Mouse (Mus musculus): ENCODE measurements around the gene Tenm2. TPM values are rescaled to one million over a fixed set of nuclear protein-coding genes. Genes with fewer than 3 reads are reported as not detected.

Tenm2 gene
- total RNA-seq, 2 experiments from 2014 or later = 73.5 to 92.9 TPM

DNA sequence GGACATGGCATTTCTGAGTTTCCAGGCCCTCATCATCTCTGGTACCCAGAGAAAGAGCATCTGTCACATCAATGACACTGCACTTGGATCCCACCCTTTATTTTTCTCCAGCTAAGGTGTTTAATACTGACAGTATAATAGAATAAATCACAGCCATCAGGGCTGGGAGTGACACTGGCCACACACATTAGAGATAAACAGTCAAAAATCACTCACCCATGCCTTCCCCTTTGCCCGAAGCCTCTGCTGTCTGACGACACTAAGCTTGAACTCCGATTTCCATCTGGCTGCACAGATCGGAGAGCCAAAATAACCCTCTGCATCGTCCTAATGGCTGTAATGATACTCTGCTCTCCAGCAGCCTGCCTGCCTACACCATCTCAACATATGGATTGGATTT lies 305.9 kb downstream of the Tenm2 start:
- no peak for DNase-seq (ENCODE audit: low spot score in 2 of 2)
- intact Hi-C loops (cut with DNase I) = no loop called here

- intact Hi-C loops (cut with DNase I) = no loop called here
- peak in 1 of 2 experiments; percentile 48 for DNase-seq (ENCODE audit: low spot score in 2 of 2)
Measured at GRCm38 (mm10) chr11:36926705-36927406, 308.9 kb downstream of the Tenm2 start.

DNA sequence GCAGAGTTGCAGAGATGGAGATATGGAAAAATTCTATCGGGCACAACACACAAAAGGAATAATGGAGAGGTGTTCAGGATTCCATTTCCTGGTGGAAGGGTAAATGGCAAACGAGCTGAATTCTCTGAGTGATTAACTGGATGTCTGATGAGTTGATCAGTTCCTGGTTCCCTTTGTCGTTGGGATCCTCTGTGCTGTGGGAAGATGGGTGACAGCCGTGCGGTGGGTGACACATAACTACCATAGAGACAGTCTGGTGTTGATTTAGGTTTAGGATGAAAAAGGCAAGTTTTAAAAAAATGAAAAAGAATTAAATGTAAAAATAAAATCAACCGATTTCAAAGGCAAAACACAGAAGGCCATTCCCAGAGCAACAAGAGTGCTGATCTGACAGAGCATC lies 316.5 kb downstream of the Tenm2 start:
- intact Hi-C loops (cut with DNase I) = no loop called here

GRCm38 (mm10) chr11:36911406-36911805 lies 324.4 kb downstream of the Tenm2 start:
- DNase-seq (ENCODE audit: low spot score in 2 of 2) = no peak
- intact Hi-C loops (cut with DNase I) = no loop called here

More for the DNA sequence above, 316.5 kb downstream of the Tenm2 start:
- peak in 1 of 2 experiments; percentile 20 for DNase-seq (ENCODE audit: low spot score in 2 of 2)

- intact Hi-C loops (cut with DNase I) = no loop called here
- DNase-seq (ENCODE audit: low spot score in 2 of 2) = peak in 1 of 2 experiments; percentile 53
Measured at GRCm38 (mm10) chr11:36909036-36909435, 326.7 kb downstream of the Tenm2 start.

DNA sequence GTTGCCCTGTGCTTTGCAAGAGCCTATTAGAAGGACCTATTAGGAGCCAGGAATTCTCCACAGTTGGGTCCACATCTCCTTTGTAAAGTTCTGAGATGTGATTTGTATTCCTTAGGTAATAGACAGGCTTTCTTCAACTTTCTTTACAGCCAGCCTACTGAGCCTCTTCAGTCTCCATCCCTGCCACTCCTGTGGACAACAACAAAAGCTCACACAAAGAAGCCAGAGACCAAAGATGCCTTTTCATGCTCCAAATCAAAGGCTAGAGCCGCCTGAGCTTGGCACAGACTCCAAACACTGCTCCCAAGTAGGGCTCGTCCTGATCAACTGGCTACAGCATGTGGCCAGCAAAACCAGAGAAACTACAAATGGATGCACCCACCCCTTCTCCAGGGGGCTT lies 333.5 kb downstream of the Tenm2 start:
- no peak for DNase-seq (ENCODE audit: low spot score in 2 of 2)
- intact Hi-C loops (cut with DNase I) = no loop called here

DNA sequence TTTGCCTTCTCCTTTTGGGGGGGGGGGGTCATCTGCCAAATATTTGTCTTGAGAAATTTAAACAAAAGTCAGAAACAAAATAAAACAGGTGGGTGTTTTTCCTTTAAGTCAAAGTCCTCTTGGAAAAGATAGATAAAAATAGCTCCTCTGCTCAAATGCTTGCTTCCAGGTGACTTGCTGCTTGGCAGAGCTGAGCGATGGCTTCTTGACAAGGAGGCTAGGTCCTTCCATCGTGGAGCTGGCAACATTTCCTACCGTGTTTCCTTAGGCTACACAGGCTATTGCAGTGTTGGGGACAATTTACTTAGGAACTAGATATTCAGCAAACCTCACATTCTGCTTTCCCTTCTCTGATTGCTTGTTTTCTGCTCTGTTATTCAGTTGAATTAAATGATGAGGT lies 342.7 kb downstream of the Tenm2 start:
- intact Hi-C loops (cut with DNase I) = no loop called here
- no peak for DNase-seq (ENCODE audit: low spot score in 2 of 2)

GRCm38 (mm10) chr11:36891106-36891505 lies 344.7 kb downstream of the Tenm2 start:
- no peak for DNase-seq (ENCODE audit: low spot score in 2 of 2)

GRCm38 (mm10) chr11:36887490-36887889 lies 348.3 kb downstream of the Tenm2 start:
- intact Hi-C loops (cut with DNase I) = no loop called here

More at GRCm38 (mm10) chr11:36891106-36891505, 344.7 kb downstream of the Tenm2 start:
- intact Hi-C loops (cut with DNase I) = no loop called here

DNA sequence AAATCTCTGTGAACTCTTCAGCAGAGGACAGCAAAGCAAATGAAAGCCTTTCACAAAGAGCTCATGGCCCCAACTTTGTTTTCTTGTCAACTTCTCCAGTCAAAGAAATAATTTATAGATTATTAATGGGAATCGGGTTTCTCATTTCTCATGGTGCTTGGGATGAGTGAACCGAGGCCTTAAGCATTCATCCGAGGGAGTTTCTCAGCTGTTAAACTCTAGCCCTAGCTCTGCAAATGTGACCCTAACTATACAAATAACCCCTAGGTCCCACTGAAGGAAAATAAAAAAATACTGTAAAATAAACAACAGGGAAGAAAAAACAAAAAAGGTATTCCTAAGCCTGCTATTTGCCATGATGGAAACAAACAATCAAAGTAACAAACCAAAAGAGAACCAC lies 349.6 kb downstream of the Tenm2 start:
- intact Hi-C loops (cut with DNase I) = no loop called here
- no peak for DNase-seq (ENCODE audit: low spot score in 2 of 2)

More at GRCm38 (mm10) chr11:36887490-36887889, 348.3 kb downstream of the Tenm2 start:
- DNase-seq (ENCODE audit: low spot score in 2 of 2) = no peak

DNA sequence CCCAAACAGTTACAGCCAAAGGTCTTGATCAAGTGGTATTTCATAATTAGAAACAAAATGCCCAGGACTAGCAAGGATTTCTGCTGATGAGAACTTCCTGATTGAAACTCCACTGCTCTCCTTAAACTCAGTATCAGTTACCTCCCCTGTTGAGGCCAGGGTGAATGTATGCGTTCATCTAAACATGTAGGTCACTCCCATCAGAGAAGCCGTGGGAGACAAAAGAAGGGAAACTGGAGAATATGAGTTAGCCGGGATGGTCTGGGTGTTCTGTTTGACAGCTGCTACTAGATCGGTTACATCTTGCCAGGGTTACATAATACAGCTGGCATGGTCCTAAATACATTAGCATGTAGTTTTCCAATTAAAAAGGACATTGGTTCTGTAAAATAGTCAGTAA lies 362.8 kb downstream of the Tenm2 start:
- peak in 1 of 2 experiments; percentile 19 for DNase-seq (ENCODE audit: low spot score in 2 of 2)
- intact Hi-C loops (cut with DNase I) = no loop called here

DNA sequence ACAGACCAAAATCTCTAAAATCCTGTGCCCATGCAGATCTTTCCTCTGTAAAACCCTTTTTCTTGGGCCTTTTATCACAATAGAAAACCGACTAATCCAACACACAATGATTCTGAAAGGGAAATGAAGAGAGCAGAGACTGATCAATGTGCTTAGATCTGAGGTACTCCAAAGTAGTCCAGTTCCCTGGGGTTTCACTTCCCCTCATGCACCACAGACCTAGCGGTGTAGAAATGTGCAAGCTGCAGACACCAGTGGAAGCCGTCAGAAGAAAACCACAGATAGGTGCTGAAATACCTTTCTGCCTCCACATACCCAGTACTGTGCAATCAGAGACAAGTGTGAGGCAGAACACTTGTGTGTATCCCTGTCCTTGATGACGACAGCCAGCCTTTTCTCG lies 365.2 kb downstream of the Tenm2 start:
- no peak for DNase-seq (ENCODE audit: low spot score in 2 of 2)
- intact Hi-C loops (cut with DNase I) = no loop called here

DNA sequence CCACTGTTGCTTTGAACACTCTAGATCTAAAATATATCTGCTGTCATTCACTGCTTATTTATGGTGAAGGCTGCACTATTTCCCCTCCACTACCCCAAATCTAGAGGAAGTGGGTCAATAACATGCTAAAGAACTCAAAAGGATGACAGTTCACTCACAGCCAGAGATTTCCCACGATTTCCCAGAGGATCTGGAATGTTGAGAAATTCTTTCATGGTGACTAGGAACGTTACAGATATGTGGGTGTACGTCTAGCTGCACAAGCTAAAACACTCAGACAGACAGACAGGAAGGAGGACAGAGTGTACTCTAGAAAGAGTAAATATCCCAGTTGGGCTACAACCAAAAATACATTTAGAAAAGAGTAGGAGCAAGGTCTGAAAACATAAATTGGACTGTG lies 384.1 kb downstream of the Tenm2 start:
- intact Hi-C loops (cut with DNase I) = no loop called here

GRCm38 (mm10) chr11:36847451-36847850 lies 388.3 kb downstream of the Tenm2 start:
- intact Hi-C loops (cut with DNase I) = no loop called here
- DNase-seq (ENCODE audit: low spot score in 2 of 2) = no peak

More for the DNA sequence above, 384.1 kb downstream of the Tenm2 start:
- DNase-seq (ENCODE audit: low spot score in 2 of 2) = peak in 1 of 2 experiments; percentile 5

GRCm38 (mm10) chr11:36832855-36833254 lies 402.9 kb downstream of the Tenm2 start:
- DNase-seq (ENCODE audit: low spot score in 2 of 2) = no peak
- intact Hi-C loops (cut with DNase I) = no loop called here

GRCm38 (mm10) chr11:36831511-36831910 lies 404.3 kb downstream of the Tenm2 start:
- intact Hi-C loops (cut with DNase I) = no loop called here
- no peak for DNase-seq (ENCODE audit: low spot score in 2 of 2)

DNA sequence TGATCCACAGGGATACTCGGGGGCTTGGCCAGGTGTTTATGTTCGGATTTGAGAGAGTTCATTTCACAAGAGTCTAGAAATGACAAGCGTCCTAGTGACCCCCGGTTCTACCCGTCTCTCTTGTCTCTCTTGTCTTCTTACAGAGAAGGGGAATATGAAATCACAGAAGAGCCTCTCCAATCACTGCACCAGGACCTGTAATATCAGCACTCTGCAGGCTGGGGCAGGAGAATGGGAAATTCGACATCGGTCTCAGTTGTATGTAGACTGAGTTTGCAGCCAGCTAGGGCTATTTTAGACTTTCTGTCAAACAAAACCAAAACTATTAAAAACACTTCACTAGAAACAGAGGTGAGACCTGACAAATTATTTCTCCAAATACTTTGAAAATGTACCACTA lies 411.1 kb downstream of the Tenm2 start:
- DNase-seq (ENCODE audit: low spot score in 2 of 2) = peak in 1 of 2 experiments; percentile 25
- intact Hi-C loops (cut with DNase I) = no loop called here

- DNase-seq (ENCODE audit: low spot score in 2 of 2) = no peak
- intact Hi-C loops (cut with DNase I) = no loop called here
Measured at GRCm38 (mm10) chr11:36804615-36805014, 431.1 kb downstream of the Tenm2 start.

- intact Hi-C loops (cut with DNase I) = no loop called here
- DNase-seq (ENCODE audit: low spot score in 2 of 2) = peak; percentile 25 to 28
Measured at GRCm38 (mm10) chr11:36802208-36802631, 433.5 kb downstream of the Tenm2 start.

- DNase-seq (ENCODE audit: low spot score in 2 of 2) = no peak
- intact Hi-C loops (cut with DNase I) = no loop called here
Measured at GRCm38 (mm10) chr11:36801683-36802082, 434.1 kb downstream of the Tenm2 start.

GRCm38 (mm10) chr11:36799409-36799808 lies 436.4 kb downstream of the Tenm2 start:
- intact Hi-C loops (cut with DNase I) = no loop called here
- DNase-seq (ENCODE audit: low spot score in 2 of 2) = no peak

GRCm38 (mm10) chr11:36758009-36758408 lies 477.8 kb downstream of the Tenm2 start:
- DNase-seq (ENCODE audit: low spot score in 2 of 2) = no peak
- intact Hi-C loops (cut with DNase I) = no loop called here
